Mouse (Mus musculus) olfactory bulb, adult 2 months (tissue): Measurements from ENCODE around the gene Rfx4. TPM values are rescaled to one million over a fixed set of nuclear protein-coding genes. Genes with fewer than 3 reads are reported as not detected.
A peak's percentile ranks its signal among the peaks of the same experiment; 100 is the strongest.

Experiments used
- H3K27ac ChIP-seq: fragments of 200-500 bp; 2 replicates; pipeline ENCODE4 v1.5.1; 2012; ENCODE audit warnings: low read depth, low read length; ENCODE audit not compliant: insufficient read depth
- H3K4me1 ChIP-seq: fragments of 200-500 bp; 2 replicates; pipeline ENCODE4 v1.6.1; 2012; ENCODE audit warnings: low read length; ENCODE audit not compliant: control insufficient read depth, insufficient read depth
- H3K4me3 ChIP-seq: fragments of 200-500 bp; 2 replicates; pipeline ENCODE4 v1.5.1; 2012; ENCODE audit warnings: mild to moderate bottlenecking, low read depth, low read length, moderate library complexity; ENCODE audit not compliant: insufficient read depth
- CTCF ChIP-seq: fragments of 200-500 bp; IDR thresholded peaks from 2 replicates; pipeline ENCODE4 v1.5.1; 2012; ENCODE audit warnings: low read depth, mild to moderate bottlenecking, low read length, moderate library complexity; ENCODE audit not compliant: insufficient read depth
- POLR2A ChIP-seq: fragments of 200-500 bp; IDR thresholded peaks from 2 replicates; pipeline ENCODE4 v1.6.1; 2012; ENCODE audit warnings: mild to moderate bottlenecking, low read depth, low read length, moderate library complexity; ENCODE audit not compliant: insufficient read depth
- whole genome bisulfite sequencing: fragments of 180-500 bp; shearing (Covaris S2); methylation state at CpG from one replicate; pipeline ENCODE4 v1.1.7; 2018; 5-methylcytosine and 5-hydroxymethylcytosine counted together
- polyA plus RNA-seq: library from polyadenylated mRNA; stranded (reverse); fragments of >200 nt; gene quantifications from 2 replicates; pipeline ENCODE4 v1.2.4, GENCODE M21; 2012; ENCODE audit warnings: low replicate concordance; ENCODE audit not compliant: missing spikeins, insufficient read depth, insufficient read length

The Rfx4 gene
- polyA plus RNA-seq, result not detected in 2 replicates

DNA sequence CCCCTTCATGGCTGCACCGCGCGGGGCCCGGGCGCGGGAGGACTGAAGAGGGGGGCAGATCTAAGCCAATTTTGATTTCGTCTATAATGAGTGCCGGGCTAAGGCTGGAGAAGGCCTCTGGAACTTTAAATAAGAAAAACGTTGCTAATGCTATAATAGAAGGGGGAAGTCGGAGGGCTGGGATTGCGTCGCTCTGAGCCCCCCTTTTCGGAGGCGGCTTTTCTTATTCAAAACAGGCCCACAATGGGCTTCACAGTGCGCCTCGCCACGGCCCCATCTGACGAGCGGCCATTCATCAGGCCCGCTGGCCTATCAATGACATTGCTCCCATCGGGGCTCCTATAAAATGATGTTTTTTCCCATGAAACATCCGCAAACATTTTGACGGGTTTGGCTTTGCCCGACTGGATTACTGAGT is at the start of gene Rfx4:
Gene Rfx4, plus strand, starts transcription at position 277 of the 418 bp plus-strand sequence.
- WGBS, result 4% methylated on average over 24 of the region's 24 CpGs
- H3K4me1 ChIP-seq, result peaks cover 46% of the 10 kb centered on the region
- peak within 1 kb of the TSS; percentile 46 for H3K4me3 ChIP-seq
- TF ChIP-seq CTCF, result no peak
- no peak for TF ChIP-seq POLR2A
- no peak within 1 kb of the TSS for H3K27ac ChIP-seq

DNA sequence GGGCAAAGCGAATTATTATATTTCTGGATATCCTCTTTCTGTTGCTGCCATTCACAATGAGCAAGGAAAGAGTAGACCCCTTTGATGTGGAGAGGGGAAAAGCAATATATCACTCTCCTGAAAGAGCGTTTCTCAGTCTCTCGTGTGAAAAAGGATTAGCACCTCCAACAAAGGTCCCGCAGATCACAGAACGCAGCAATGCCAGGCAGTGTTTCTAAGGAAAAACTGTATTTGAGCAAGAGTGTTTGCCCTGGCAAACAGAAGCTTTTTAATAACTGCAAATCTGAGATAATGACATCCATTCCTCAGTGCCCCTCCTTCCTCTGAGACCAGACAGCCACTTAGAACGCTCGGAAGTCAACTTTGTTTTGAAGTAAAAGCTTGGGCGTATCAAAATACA is 49.3 kb upstream of the Rfx4 start:
- Histone ChIP-seq H3K4me3 (no peak overlapping the region), H3K4me1 (peaks cover 4% of the 10 kb centered on the region; the same call in 1 of the 2 replicates), H3K27ac (no peak overlapping the region)
- TF ChIP-seq CTCF (no peak), POLR2A (no peak)
- 77% methylated on average over 8 of the region's 8 CpGs for WGBS

DNA sequence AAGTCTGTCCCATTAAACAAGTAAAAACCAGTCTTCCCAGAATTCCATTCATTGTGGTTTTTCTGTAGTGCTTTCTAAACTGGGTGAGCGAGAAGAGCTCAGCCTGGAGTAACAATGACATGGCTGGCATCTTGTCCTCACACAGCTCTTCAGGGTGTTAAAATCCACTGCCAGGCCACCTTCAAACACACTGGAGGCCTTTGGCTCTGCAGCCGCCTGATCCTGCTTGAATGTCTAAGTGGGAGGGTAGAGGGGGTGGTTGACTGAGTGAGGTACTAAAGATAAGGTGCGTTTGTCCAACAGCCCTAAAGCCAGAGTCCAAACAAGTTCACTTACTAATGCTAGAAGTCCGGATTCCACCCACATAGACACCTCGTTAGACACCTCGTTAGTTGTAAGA is 48.6 kb upstream of the Rfx4 start:
- 62% methylated on average over 6 of the region's 6 CpGs for WGBS
- Histone ChIP-seq H3K4me3 (no peak overlapping the region), H3K4me1 (peaks cover 4% of the 10 kb centered on the region; the same call in 1 of the 2 replicates), H3K27ac (no peak overlapping the region)
- TF ChIP-seq POLR2A, result no peak
- no peak for TF ChIP-seq CTCF

DNA sequence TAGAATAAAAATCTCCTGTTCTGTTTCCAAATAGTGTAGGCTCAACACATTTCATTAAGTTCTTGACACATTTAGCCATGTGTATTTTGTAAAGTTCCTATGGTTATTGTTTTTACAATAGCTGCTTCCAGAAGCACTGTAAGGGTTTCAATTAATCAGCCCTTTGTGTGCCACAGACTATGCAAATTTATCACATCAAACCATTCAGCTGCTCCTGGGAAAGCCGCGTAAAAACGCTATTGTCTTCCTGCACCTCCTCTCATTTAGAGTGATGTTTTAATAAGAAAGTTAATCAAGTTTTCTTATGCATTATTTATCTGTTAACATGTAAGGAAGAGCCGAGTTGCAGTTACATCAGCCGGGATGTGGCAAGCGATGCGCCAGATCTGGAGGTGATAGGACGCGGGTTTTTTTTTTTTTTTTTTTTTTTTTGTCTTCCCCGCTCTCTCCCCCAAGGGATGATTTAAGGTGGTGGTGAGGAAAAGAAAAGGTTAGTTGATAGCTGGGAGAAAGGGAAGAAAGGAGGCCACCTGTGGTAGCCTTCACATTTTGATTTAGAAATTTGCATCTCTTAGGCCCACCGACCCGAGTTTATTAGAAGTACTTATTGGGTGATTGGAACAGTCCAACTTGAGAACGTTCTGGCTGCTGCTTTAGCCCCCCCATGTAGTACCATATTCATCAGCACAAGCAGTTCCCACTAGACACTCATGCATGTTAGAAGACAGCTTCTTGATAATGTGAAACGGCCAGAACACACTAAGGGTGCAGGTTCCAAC is 47.9 kb upstream of the Rfx4 start:
- Histone ChIP-seq H3K4me1 (peaks cover 4% of the 10 kb centered on the region; the same call in 1 of the 2 replicates), H3K4me3 (no peak overlapping the region)

DNA sequence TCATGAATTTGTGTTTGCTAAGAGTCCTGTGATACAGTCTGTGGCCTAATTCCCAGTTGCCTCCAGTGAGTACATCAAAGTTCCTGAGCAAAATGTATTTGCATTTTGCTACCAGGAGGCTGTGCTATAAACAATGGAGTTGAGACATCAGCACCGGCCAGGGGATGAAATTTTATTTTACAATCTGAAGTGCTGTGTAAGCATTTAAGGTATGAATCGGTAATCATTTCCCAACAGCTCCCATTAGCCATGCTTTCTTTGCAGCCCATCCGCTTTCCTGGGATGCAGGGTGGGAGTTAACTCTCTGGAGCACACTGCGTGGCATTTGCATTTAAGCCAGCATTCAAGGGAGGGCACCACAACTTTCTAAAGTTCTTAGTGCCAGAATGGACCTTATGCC is 45.7 kb upstream of the Rfx4 start:
- H3K4me1 ChIP-seq, result peaks cover 8% of the 10 kb centered on the region; the same call in 1 of the 2 replicates
- no peak for TF ChIP-seq POLR2A
- no peak for TF ChIP-seq CTCF
- H3K27ac ChIP-seq, result no peak overlapping the region
- H3K4me3 ChIP-seq, result no peak overlapping the region
- WGBS, result 67% methylated on average over 4 of the region's 4 CpGs

More for the DNA sequence above, 47.9 kb upstream of the Rfx4 start:
- no peak overlapping the region for H3K27ac ChIP-seq
- no peak for TF ChIP-seq POLR2A
- 69% methylated on average over 14 of the region's 14 CpGs for WGBS

DNA sequence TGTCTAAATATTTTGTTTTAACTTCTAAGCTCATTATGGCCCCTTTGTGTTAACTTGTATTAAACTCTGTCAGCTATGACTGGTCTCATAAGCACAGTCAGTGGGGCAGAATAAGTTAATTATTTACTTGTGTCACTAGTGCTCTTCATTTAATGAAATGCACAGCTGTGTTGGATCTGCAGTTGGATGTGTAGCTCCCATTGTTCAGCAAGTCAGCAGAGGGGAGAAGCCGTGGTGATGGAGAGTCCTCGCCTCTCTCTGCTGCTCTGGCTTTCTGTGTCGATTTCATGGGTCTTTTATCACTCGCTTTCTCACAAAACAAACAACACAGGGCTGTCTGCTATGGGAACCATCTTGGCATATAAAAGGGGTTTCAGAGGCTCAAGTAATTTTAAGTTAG is 45.0 kb upstream of the Rfx4 start:
- Histone ChIP-seq H3K27ac (no peak overlapping the region), H3K4me1 (peaks cover 8% of the 10 kb centered on the region; the same call in 1 of the 2 replicates), H3K4me3 (no peak overlapping the region)
- TF ChIP-seq CTCF (no peak), POLR2A (no peak)
- WGBS, result 63% methylated on average over 4 of the region's 4 CpGs

DNA sequence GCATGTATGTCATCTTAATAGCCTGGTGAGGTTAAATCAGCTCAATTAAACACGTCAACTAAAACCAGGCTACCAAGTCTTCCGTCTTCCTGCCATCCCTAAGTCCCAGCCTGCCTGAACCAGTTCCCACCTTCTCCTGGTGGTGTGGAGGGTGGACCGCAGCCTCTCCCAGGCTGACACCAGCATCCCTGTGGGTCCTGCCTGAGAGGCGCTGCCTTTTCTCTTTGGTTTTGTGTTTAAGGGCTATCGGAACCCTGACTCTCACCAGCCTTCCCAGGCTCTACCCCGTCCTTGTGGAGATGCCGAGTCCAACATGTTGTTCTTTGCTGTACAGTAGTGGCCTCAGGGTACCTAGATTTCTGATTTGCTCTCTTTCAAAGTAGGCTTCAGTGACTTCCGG is 44.4 kb upstream of the Rfx4 start:
- Histone ChIP-seq H3K27ac (no peak overlapping the region), H3K4me3 (no peak overlapping the region), H3K4me1 (peaks cover 8% of the 10 kb centered on the region; the same call in 1 of the 2 replicates)

DNA sequence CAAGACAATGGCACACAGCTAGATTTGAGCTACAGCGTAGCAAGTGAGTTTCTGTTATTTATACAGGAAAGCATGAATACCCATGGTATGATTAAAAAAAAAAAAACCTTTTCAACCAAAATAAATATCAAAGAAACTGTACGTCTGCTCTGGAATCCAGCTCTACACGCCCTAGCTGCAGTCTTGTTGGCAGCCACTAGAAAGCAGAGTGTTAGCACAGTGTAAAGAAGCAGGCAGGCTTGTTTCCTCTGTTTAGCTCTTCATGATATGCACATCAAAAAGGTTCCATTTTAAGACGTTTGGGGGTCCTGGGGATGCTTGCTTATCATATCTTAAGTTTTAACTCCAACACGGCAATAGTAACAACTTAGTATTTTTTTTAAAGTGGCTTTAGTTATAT is 43.9 kb upstream of the Rfx4 start:
- Histone ChIP-seq H3K27ac (no peak overlapping the region), H3K4me3 (no peak overlapping the region), H3K4me1 (peaks cover 8% of the 10 kb centered on the region; the same call in 1 of the 2 replicates)
- WGBS, result 71% methylated on average over 5 of the region's 5 CpGs
- TF ChIP-seq POLR2A, result no peak
- no peak for TF ChIP-seq CTCF

More for the DNA sequence above, 44.4 kb upstream of the Rfx4 start:
- TF ChIP-seq POLR2A, result no peak
- TF ChIP-seq CTCF, result no peak
- 94% methylated on average over 8 of the region's 8 CpGs for WGBS

DNA sequence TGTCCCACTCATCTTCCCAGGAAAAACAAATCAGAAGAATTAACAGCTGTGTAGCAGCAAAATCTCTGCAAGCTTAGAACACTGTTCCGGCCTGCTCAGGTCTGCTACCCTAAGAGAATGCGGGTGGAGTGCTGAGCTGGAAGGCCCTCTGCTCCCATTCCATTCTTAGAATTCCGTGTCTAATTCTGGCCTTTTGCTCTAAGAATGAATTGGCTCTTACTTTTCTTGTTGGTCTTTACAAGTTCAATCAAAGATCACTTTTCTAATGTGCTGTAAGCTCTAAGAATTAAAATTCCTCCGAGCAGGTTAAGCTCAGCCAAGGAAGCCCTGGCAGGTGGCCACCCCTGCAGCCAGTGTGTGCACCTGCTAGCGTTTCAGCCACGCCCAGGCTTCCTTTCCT is 43.3 kb upstream of the Rfx4 start:
- no peak overlapping the region for H3K27ac ChIP-seq

More for the DNA sequence above, 43.3 kb upstream of the Rfx4 start:
- TF ChIP-seq POLR2A (no peak), CTCF (no peak)
- Histone ChIP-seq H3K4me1 (peaks cover 8% of the 10 kb centered on the region; the same call in 1 of the 2 replicates), H3K4me3 (no peak overlapping the region)
- 78% methylated on average over 6 of the region's 6 CpGs for WGBS
